Mouse (Mus musculus) gastrocnemius, adult 18-20 months (tissue): ENCODE measurements around the gene Rps11. TPM values are rescaled to one million over a fixed set of nuclear protein-coding genes. Genes with fewer than 3 reads are reported as not detected.
A peak's percentile ranks its signal among the peaks of the same experiment; 100 is the strongest.
"Not testable (repeated sequence)": the region's sequence is repeated elsewhere in the genome, so short reads cannot be mapped to it uniquely, and the experiment has no call there.

Source experiments
- DNase-seq: peaks from one replicate; pipeline ENCODE4 v3.0.0; 2021; ENCODE audit warnings: low spot score
- long read RNA-seq, 2 experiments: library from polyadenylated mRNA; stranded (forward); transcript quantifications; one replicate each; pipeline ENCODE4 v2.0.0; 2021
- total RNA-seq, 2 experiments: library from RNA; stranded (reverse); gene quantifications; 2 replicates each; pipeline ENCODE4 v1.2.3; 2021

Rps11 gene
- total RNA-seq = 100 to 1,000 TPM; 490 to 529 TPM
- long read RNA-seq, experiment 1, transcript Rps11-201 (5 exons, 661 nt) = major isoform, 177 of 182 reads
- long read RNA-seq, experiment 1, partial matches to known transcripts = 5 of 182 reads
- long read RNA-seq, experiment 1, other reads (novel, unspliced or antisense) = 0 of 182 reads
- long read RNA-seq, experiment 2, transcript Rps11-201 (5 exons, 661 nt) = major isoform, 166 of 173 reads
- long read RNA-seq, experiment 2, partial matches to known transcripts = 5 of 173 reads
- long read RNA-seq, experiment 2, other reads (novel, unspliced or antisense) = 2 of 173 reads

DNA sequence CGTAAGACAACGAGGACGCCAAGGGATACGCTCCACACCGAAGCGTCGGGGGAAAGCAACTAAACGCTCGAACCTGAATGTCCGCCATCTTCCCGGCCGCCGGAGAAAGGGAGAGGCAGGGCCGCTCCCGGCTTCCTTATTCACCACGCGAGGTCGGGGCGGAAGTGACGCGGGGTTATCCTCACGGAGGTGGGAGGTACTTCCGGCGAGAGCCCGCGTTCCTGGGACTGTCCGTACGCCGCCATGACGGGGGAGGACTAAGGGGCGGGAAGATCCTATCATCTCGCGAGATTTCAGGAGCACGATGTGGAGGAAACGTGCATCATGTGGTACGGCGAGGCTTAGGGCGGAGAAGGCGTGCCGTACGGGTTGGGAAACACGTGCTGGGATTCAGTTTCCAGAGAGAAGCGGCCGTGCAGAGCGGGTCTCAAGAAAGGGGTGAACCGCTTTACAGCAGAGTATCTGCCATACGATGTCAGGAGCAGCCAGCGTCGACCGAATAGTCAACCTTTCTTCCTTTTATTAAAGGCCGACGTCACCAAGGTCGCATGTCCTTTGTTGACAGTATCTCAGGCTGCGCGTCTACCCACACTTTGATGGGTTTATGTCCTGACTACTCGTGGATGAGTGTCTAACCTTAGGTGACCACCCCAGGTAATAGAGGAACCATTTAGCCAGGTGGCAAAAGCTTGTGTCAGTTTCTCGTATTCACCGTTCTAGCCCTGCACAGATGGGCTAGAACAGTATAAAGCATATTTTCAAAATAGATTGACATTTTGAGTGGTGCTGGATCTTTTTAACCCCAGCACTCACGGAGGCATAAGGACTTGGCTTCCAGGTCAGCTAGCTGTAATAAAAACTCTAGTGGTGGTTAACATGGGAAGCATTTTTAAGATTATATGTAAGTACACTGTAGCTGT is at the start of gene Rps11:
Gene Rps11, minus strand, starts transcription at position 216 of the 920 bp plus-strand sequence.
- peak; percentile 100 for DNase-seq

DNA sequence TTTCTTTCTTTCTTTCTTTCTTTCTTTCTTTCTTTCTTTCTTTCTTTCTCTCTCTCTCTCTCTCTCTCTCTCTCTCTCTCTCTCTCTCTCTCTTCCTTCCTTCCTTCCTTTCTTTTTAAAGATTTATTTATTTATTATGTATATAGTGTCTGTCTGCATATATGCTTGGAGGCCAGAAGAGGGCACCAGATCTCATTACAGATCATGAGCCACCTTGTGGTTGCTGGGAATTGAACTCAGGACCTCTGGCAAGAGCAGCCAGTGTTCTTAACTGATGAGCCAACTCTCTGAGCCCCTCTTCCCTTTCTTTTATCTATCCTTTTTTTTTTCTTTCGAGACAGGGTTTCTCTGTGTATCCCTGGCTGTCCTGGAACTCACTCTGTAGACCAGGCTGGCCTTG is 49.5 kb upstream of the Rps11 start:
- DNase-seq = not testable (repeated sequence)

DNA sequence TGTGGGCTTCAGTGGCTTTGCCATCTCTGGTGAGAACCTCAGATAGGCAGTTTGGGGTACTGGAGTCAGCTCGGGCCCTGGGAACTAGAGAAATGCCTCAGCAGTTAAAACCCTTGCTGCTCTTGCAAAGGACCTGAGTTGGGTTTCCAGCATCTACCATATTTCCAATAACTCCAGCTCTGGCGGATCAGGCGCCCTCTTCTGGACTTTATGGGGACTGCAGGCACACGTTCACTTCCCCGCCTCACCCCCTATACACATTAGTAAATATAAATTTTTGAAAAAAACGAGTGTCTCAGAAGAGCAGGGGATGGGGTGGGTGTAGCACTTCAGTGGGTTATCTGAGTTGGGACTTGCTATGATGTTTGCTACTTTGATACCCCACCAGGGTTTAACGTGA is 48.7 kb upstream of the Rps11 start:
- no peak for DNase-seq

DNA sequence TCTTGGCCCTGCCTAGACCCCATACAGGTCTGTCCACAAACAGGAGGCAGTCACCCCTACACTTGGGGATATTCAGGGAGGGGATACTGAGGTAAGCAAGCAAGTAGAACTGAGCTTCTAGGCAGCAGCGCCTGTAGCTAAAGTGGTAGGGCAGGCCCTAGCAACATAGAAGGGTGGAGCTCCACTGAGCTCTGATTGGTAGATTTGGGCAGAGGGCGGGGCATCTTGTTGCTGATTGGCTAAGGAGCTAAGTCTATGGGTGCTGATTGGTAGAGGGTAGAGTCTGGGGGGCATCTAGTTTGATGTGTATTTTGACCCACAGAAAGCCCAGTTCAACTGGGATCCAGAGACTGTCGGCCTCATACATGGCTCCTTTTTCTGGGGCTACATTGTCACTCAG is 45.3 kb upstream of the Rps11 start:
- no peak for DNase-seq

DNA sequence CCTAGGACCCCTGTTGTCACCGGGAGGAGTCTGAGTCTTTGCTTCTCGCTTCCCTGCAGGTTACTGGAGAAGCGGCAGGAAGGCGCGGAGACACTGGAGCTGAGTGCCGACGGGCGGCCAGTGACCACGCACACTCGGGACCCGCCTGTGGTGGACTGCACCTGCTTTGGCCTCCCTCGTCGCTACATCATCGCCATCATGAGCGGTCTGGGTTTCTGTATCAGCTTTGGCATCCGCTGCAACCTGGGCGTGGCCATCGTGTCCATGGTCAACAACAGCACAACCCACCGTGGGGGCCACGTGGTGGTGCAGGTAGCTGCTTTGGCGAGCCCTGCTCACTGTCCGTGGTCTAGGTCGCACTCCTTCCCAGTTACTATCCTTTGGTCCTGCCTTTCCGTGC is 44.4 kb upstream of the Rps11 start:
- DNase-seq = no peak

DNA sequence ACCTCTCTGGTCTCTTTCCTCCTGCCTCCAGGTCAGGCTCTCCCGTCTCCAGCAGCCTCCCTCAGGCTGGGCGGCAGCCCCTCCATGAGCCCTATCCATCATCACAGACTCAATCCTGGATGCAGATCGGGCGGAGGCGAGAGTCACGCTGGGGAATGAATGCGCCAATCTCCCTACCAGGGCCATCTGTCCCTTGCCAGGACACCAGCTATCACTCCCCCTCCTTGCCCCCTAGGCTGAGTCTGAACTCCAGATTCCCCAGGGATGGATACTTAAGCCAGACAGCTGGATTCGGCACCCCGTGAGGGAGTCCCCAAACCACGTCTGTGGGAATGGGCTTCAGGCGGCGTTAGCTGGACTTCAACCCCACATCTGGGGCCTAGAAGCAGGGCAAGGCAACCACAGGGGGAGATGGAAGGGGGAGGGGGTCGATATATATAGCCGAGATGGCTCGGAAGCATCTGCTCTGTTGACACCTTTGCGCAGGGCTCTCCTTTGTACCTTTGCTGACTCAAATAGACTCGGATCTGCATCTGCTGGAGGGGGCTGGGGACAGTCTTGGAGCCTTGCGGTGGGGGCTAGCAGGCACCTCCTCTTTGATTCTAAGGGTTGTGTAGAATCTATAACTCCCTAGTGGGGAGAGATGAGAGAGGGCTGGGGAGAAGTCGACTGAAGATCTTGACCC is 43.7 kb upstream of the Rps11 start:
- no peak for DNase-seq

DNA sequence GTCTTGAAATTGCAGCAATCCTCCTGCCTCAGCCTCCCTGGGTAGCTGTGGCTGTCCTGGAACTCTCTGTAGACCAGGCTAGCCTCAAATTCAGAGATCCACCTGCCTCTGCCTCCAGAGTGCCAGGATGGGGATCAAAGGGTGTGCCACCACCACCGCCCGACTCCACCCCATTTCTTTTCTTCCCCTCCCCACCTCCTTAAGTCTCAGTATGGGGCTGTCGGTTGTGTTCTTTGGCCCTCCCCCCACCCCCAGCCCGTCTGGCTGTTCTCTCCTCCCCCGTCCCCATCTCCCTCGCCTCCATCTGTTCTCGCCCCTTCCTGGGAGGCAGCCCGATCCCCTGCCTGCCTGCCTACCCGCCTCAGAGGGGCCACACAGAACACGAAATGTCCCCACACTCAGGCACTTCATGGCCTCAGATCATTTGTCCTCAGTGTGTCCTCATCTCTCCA is 42.7 kb upstream of the Rps11 start:
- DNase-seq = no peak

DNA sequence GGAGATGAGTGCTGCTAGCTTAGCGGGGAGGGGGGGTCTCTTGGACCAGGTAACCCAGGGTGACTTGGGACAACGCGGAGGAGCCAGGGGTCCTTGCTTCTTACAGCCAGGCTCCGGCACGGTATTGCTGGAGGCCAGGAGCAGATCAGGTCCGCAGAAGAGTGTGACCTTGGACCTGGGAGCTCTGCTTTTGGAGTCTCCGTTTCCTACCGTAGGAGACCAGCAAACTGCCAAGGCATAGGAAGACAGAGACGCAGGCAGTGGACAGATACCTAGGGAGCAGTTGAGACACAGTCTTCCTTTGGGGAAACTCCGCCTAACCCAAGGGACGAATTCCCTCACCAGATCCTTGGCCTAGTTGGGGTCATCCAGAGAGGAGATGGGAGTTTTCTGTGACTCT is 41.5 kb upstream of the Rps11 start:
- no peak for DNase-seq

DNA sequence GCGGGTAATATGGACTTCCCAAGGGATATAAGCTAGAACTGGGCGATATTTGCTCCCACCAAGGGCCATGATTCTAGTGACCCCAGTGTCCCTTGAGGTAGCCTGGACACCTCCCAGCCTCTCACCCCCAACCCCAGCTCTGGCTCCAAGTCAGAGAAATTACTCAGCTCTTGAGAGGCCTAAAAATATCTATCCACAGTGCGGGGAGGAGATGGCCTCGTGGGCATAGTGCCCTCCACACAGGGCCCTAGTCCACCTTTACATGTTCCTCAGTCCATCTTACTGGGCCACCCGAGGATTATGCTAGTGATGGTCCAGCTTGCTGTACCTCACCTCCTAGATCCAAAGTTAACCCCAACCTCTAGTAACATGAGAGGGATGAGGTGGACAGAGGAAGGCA is 40.6 kb upstream of the Rps11 start:
- DNase-seq = no peak

DNA sequence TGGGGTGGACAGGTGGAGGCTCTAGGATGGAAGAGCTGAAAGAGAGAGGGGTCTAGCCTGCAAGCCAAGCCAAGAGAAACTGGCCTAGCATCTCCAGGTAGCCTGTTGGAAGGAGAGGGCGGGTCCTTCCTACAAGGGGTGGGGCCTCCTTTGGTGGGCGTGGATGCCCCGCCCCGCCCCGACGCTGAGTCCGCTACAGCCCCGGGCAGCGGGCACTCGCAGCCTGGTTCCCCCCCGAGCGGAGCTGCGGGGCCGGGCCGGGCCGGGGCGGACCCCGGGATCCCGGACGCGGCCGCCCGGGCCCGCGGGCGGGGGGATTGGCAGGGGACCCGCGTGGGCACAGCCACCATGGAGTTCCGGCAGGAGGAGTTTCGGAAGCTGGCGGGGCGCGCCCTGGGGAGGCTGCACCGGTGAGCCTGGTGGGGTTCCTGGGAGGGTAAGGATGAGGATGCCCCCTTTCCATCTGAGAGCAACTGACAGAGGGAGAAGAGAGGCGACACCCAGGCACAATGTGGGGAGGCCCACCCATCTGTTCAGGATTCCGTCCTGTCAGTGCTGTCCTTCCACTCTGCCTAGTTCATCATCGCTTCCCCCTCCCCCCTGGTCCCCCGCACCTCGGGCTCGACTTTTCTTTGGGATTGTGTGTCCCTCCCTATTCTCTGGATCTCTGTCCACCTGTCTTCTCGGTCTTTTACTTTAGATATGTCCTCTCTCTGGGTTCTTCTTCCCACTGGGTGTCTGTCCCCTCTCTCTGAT is 39.7 kb upstream of the Rps11 start, which contains the start of gene Slc17a7:
Gene Slc17a7, plus strand, starts transcription at position 215 of the 756 bp plus-strand sequence.
- DNase-seq = no peak

DNA sequence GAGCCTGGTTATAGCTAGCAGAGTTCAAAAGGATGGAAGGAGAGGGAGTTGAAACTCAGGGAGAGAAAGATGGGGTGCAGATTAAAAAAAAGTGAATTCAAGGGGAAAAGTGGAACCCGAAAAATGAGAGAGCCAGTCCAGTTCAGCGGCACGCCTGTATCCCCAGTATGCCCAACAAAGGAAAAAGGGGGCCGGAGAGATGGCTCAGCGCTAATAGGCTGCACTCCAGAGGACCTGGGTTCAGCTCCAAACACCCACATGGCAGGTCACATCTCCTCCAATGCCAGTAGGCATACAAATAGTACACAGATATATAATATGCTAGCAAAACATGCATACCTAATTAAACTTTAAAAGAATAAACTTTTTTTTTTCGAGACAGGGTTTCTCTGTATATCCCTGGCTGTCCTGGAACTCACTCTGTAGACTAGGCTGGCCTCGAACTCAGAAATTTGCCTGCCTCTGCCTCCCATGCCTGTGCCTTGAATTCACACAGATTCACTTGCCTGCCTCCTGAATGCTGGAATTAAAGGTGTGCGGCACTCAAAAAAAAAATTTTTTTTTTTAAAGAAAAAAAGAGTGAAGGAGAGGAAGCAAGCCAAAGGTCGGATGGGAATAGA is 38.9 kb upstream of the Rps11 start:
- DNase-seq = no peak

DNA sequence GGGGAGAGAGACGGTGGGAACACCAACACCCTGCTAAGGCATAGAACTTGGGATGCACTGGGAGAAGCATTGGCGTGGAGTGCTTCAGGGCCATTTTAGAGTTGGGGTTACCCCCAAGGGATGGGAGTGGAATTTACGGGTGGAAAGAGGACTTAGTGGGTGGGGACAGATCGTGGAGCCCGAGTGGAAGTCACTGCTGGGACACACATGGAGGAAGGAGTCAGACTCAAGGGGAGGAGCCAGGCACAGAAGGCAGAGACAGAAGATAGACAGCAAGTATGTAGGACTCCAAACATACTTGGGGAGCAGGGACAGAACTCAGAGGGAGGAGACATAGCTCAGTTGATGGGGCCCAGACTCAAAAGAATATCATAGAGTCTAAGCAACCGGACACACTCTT is 38.3 kb upstream of the Rps11 start:
- no peak for DNase-seq

DNA sequence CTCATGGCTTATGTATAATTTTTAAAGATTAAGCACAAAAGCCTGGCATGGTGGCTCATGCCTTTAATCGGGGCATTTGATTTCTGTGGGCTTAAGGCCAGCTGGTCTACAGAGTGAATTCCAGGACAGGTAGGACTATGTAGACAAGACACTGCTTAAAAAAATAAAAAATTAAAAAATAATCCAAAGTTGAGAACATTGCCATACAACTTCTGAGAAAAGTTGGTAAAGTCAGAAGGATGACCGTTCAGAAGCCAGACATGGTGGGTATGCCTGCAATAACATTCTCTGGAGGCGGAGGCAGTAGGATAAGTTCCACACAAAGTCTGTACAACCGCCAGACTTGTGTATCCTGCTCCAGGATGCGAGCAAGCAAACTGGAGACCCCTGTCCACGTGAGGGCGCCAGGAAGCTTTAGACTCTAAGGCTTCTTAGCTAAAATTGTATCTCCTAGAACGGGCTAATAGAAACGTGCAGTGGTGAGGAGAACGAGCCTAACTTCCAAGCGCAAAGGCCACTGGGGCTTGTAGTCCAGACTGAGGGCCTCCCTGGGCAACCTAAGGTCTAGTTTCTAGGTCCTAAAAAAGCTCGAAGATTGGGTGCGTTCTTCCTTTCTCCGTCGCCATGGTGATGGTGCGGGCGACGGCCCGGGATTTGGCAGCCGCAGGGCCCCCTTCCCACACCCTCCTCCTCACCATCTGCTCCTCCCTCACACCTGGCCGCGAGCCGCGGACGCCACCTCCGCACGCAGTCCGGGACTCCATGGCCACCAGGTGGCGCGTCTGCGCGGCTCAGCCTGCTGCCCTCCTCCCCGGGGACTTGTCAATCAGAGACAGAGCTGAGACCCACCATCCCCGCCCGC is 37.6 kb upstream of the Rps11 start:
- DNase-seq = peak; percentile 88

DNA sequence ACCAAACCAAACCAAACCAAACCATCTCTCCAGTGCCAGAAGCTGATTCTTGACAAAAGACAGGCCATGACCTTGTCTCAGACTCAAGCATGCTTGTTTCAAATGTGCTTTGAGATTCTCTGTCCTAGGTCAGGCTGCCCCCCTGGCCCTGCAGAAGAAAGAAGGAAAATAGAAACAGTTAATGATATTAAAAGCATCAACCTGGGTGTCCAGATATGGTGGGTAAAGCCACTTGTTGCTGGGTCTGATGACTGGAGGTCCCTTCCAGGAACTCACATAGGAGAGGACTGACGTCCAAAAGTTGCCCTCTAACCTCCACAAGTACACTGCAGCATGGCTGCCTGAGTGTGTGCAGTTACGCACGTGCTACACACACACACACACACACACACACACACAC is 36.6 kb upstream of the Rps11 start:
- no peak for DNase-seq

DNA sequence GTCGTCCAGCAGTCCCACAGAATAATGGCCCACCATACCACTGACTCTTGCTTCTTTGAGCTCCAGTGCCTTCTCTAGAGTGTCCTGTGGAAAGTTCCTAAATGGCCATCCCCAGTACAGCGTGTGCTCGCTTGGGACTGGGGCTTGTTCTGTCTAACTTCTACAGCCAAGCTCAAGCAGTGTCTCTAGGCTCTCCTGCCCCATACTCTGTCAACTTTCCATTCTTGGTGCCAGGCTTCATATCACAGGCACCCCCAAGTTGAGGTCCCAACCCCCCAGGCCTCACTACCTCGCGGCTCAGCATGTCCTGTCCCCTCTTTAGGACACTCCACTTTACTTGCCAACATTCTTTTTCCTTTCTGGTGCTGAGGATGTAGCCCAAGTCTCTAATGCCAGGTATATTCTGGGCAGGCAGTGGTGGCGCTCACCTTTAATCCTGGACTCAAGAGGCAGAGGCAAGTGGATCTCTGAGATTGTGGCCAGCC is 36.1 kb upstream of the Rps11 start:
- no peak for DNase-seq

DNA sequence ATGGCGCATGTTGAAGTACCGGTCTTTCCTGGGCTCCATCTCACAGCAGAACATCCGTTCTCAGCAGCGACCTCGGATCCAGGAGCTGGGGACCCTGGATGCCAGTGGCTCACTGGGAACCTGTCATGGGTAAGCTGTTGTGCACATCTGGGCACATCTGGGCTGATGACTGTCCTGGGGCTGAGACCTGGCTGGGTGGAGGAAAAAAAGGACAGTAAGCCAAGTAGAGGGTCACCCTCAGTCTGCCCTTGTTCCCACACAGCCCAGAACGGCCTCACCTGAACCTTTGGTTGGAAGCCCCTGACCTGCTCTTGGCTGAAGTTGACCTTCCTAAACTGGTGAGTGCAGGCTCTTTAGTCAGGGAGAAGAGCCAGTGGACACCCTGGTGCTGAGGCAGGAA is 34.8 kb upstream of the Rps11 start:
- DNase-seq = no peak

DNA sequence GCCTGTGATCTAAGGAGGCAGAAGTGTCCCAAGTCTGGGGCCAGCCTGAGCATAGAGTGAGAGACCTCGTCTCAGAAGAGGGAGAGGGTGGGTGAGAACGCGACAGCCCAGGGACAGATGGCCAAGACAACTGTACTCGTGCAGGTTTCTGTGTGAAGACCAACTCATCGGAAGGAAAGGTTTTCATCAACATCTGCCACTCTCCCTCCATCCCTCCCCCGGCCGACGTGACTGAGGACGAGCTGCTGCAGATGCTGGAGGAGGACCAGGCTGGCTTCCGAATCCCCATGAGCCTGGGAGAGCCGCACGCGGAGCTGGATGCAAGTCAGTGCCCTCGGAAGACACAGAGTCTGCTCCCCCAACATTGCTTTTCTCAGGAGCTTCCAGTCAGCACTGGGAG is 33.2 kb upstream of the Rps11 start:
- no peak for DNase-seq

DNA sequence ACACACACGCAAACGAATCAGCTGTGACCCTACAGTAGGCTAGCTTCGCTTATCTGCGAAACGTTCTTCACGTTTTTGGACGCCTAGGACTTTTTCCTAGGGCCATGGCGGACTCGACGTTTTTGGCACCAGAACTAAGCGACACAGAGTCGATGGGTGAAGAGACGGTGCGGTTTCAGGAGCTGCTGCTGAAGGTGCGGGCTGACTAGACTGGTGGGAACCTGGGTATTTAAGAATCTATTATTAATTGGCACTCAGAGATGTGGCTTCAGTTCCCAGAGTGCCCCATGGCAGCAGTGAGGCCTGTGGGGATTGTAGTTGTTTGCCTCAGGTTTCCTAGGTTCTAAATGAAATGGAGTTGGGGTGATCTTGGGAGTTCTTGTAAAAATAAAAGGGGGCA is 32.0 kb upstream of the Rps11 start:
- no peak for DNase-seq

DNA sequence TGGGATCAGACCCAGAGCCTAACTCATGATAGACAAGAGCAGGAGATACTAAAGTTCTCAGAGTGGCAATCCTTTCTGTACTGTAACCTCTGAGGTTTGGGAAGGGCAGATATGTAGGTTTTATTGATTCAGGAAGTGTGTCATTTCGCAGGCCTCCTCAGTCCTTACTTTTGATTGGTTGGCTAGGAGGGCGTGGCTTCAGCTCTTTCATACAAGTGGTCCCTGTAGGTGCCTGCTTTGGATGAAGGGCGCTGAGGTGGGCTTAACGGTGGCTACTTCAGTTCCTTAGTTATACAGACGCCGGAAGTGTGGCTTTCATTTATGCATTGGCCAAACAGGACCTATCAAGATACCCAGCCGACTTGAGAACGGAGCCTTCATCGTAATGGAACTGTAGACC is 31.4 kb upstream of the Rps11 start:
- no peak for DNase-seq
